Mouse (Mus musculus): Measurements from ENCODE around the gene Zfp292. TPM values are rescaled to one million over a fixed set of nuclear protein-coding genes. Genes with fewer than 3 reads are reported as not detected.

Zfp292 gene
- total and polyA plus RNA-seq, 3 experiments, result 9.8 to 19.4 (median 16.8) TPM

- Histone ChIP-seq H3K9ac (ENCODE audit: control insufficient read depth, low read depth, low read length, poor library complexity, severe bottlenecking) (no peak overlapping the region), H3K27me3 (ENCODE audit: control insufficient read depth in 1 of 2, insufficient read depth in 2 of 2, low read length in 2 of 2) (peaks cover 0 to 3% of the 10 kb centered on the region in 2 experiments; a peak in 3 of 4 replicates), H3K79me2 (ENCODE audit: control insufficient read depth, insufficient read depth, low read length, poor library complexity) (no peaks in the 10 kb centered on the region), H3K4me1 (ENCODE audit: control insufficient read depth in 1 of 2, insufficient read depth in 2 of 2, low read length in 2 of 2) (no peaks in the 10 kb centered on the region), H3K27ac (ENCODE audit: control insufficient read depth, low read depth, low read length) (no peak overlapping the region), H3K9me3 (replicated peaks; ENCODE audit: insufficient read depth, low read length) (no peaks in the 10 kb centered on the region), H3K4me3 (ENCODE audit: control insufficient read depth in 1 of 2, insufficient read depth in 1 of 2, low read depth in 2 of 2, low read length in 2 of 2) (no peak overlapping the region), H3K36me3 (ENCODE audit: control insufficient read depth in 1 of 2, insufficient read depth in 2 of 2, low read length in 2 of 2) (no peaks in the 10 kb centered on the region)
- TF ChIP-seq ZKSCAN1 (IDR thresholded peaks at IDR 0.05; ENCODE audit: low read depth, low read length) (no peak), MYC (IDR thresholded peaks at IDR 0.05; ENCODE audit: low read depth, low read length) (no peak), UBTF (IDR thresholded peaks at IDR 0.05; ENCODE audit: borderline replicate concordance, insufficient read depth, low read depth, low read length) (no peak), TBP (IDR thresholded peaks at IDR 0.05; ENCODE audit: low read depth, low read length) (no peak), GABPA (IDR thresholded peaks at IDR 0.05; ENCODE audit: low read depth, low read length) (no peak), E2F4 (IDR thresholded peaks at IDR 0.05; ENCODE audit: borderline replicate concordance, low read depth, low read length) (no peak), RCOR1 (IDR thresholded peaks at IDR 0.05; ENCODE audit: low read depth, low read length) (no peak), MYB (IDR thresholded peaks at IDR 0.05; ENCODE audit: low read depth, low read length) (no peak), ZC3H11A (IDR thresholded peaks at IDR 0.05; ENCODE audit: low read depth, low read length) (no peak), CHD2 (IDR thresholded peaks at IDR 0.05; ENCODE audit: low read length) (no peak), NRF1 (IDR thresholded peaks at IDR 0.05; ENCODE audit: insufficient read depth, low read depth, low read length, poor library complexity, severe bottlenecking) (no peak), KAT2A (conservative IDR thresholded peaks at IDR 0.05; ENCODE audit: low read depth, low read length) (no peak), BHLHE40 (IDR thresholded peaks at IDR 0.05; ENCODE audit: borderline replicate concordance, low read depth, low read length) (no peak), GATA1 (IDR thresholded peaks at IDR 0.05; ENCODE audit: low read depth, low read length) (no peak), HCFC1 (IDR thresholded peaks at IDR 0.05; ENCODE audit: low read depth, low read length) (no peak), ETS1 (IDR thresholded peaks at IDR 0.05; ENCODE audit: low read depth, low read length) (no peak), MXI1 (IDR thresholded peaks at IDR 0.05; ENCODE audit: low read depth, low read length) (no peak), MAFK (IDR thresholded peaks at IDR 0.05; ENCODE audit: borderline replicate concordance, low read depth, low read length) (no peak), TCF12 (IDR thresholded peaks at IDR 0.05; ENCODE audit: low read depth, low read length) (no peak)
- no peak for DNase-seq (ENCODE audit: low read depth, low spot score)
Observed at GRCm38 (mm10) chr4:34907026-34907425, 24.3 kb upstream of the Zfp292 start.

GRCm38 (mm10) chr4:34906151-34906550 is 23.4 kb upstream of the Zfp292 start:
- no peak overlapping the region for H3K9ac ChIP-seq (ENCODE audit: control insufficient read depth, low read depth, low read length, poor library complexity, severe bottlenecking)
- H3K36me3 ChIP-seq (ENCODE audit: control insufficient read depth in 1 of 2, insufficient read depth in 2 of 2, low read length in 2 of 2), result no peaks in the 10 kb centered on the region
- DNase-seq (ENCODE audit: low read depth, low spot score), result no peak
- no peaks in the 10 kb centered on the region for H3K4me1 ChIP-seq (ENCODE audit: control insufficient read depth in 1 of 2, insufficient read depth in 2 of 2, low read length in 2 of 2)
- H3K9me3 ChIP-seq (replicated peaks; ENCODE audit: insufficient read depth, low read length), result no peaks in the 10 kb centered on the region
- H3K27ac ChIP-seq (ENCODE audit: control insufficient read depth, low read depth, low read length), result no peak overlapping the region
- TF ChIP-seq MYB (IDR thresholded peaks at IDR 0.05; ENCODE audit: low read depth, low read length) (no peak), MAFK (IDR thresholded peaks at IDR 0.05; ENCODE audit: borderline replicate concordance, low read depth, low read length) (no peak), ZKSCAN1 (IDR thresholded peaks at IDR 0.05; ENCODE audit: low read depth, low read length) (no peak), MEF2A (IDR thresholded peaks at IDR 0.05; ENCODE audit: extremely low read depth, insufficient replicate concordance, low read depth, low read length, poor library complexity, severe bottlenecking) (no peak), CTCF (IDR thresholded peaks at IDR 0.05 in 2 of 3, conservative IDR thresholded peaks at IDR 0.05 in 1 of 3; ENCODE audit: control insufficient read depth in 1 of 3, insufficient read depth in 1 of 3, low read depth in 2 of 3, low read length in 3 of 3, poor library complexity in 1 of 3, severe bottlenecking in 1 of 3) (no peak), GATA1 (IDR thresholded peaks at IDR 0.05; ENCODE audit: low read depth, low read length) (no peak), USF1 (IDR thresholded peaks at IDR 0.05; ENCODE audit: low read depth, low read length) (no peak), MXI1 (IDR thresholded peaks at IDR 0.05; ENCODE audit: low read depth, low read length) (no peak), ZMIZ1 (IDR thresholded peaks at IDR 0.05; ENCODE audit: low read depth, low read length) (no peak), GABPA (IDR thresholded peaks at IDR 0.05; ENCODE audit: low read depth, low read length) (no peak), NELFE (IDR thresholded peaks at IDR 0.05; ENCODE audit: low read depth, low read length) (no peak)
- no peak overlapping the region for H3K4me3 ChIP-seq (ENCODE audit: control insufficient read depth in 1 of 2, insufficient read depth in 1 of 2, low read depth in 2 of 2, low read length in 2 of 2)
- no peaks in the 10 kb centered on the region for H3K79me2 ChIP-seq (ENCODE audit: control insufficient read depth, insufficient read depth, low read length, poor library complexity)
- H3K27me3 ChIP-seq (ENCODE audit: control insufficient read depth in 1 of 2, insufficient read depth in 2 of 2, low read length in 2 of 2), result peaks cover 0 to 2% of the 10 kb centered on the region in 2 experiments; a peak in 3 of 4 replicates
